Mouse (Mus musculus): Measurements from ENCODE around the gene Ergic1.
A peak's percentile ranks its signal among the peaks of the same experiment; 100 is the strongest.

The Ergic1 gene

DNA sequence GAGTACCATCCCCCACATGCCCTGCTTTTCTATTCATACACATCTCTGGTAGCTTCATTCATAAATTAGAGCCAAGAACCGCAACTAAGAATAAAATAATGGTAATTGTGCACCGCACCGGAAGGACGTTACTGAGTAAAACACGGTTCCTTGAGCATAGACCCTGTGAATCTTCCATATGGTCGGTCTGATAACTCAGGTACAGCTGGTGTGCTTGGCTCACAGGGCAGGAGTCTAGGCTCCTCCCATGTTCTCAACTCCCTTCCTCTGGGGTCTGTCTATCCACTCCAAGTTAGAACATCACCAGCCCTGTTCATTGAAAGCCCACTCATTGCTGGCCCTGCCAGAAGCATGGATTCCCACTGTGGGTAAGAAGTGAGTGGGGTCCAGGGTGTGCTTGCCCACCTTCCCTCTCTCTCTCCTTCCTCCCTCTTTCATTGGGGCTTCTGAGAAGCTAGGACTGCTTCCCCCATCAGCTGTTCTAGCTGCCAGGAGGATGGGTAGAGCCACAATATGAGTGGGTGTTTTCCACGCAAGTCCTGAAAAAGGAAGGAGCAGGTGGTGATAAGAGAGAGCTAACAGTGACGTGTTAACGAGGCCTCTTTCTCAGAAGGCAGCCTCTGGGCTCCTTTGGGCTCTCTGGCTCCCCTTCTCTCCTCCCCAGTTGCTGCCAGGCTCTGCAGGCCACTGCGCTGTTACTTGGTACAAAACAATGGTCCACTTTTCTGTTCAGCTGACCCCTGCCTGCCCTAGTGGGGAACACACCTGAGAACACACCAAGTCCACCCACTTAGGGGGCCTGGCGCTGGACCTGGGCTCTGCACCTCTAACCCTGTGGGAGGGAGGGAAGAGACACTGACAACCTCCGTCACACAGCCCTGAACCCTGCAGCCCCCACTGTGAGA lies 14.7 kb downstream of the Ergic1 start:
- no peak for DNase-seq

DNA sequence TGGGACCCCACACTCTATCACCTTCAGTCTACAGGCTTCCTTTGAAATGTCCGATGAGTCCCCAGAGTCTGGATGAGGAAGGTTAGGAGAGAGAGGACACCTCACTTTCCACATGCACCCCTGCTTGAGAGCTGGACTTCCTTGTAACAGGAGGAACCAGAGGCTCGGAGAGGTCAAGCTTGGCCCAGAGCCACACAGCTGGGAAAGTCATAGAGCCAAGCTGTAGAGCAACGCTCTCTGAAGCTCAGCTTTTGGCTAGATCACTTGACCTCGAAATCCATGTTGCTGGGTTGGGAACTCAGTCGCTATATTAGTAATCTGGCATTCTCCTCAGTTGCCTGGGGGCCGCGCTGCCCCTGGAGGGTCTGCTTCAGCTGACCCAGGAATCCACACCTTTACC lies 15.5 kb downstream of the Ergic1 start:
- no peak for DNase-seq

DNA sequence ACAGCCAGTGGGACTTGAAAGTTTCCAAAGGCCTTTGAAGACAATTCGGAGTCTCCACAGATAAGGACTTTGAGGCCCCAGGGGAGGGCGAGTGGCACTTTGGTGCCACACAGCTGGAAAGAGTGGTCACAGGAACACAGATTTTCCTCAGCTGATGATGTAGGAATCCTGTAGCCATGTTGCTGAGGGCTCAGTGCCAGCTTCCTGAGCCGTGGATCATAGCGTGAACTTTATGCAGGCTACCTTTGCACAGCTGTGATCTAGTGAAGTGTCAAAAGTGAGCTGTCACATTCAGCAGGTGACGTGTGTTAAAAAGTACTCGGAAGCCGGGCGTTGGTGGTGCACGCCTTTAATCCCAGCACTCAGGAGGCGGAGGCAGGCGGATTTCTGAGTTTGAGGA lies 16.0 kb downstream of the Ergic1 start:
- no peak for DNase-seq

DNA sequence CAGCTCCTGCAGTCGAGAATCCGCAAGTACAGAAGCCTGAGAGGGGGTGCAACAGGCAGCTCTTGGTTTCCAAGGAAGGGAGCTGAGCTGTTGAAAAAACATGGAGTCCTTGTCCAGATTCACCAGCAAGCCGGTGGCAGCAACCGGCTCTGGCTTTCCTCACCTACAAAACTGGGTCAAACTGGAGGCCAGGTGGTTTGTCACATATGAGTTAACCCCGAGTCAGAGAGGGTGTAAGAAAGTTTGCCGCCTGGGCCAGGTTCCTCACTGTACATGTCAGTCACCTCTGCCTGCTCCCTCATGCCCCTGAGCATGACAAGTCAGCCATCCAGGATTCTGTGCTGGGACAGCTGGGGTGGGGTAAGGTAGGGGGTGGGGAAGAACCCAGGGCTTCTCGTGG lies 16.9 kb downstream of the Ergic1 start:
- DNase-seq = peak; percentile 44

DNA sequence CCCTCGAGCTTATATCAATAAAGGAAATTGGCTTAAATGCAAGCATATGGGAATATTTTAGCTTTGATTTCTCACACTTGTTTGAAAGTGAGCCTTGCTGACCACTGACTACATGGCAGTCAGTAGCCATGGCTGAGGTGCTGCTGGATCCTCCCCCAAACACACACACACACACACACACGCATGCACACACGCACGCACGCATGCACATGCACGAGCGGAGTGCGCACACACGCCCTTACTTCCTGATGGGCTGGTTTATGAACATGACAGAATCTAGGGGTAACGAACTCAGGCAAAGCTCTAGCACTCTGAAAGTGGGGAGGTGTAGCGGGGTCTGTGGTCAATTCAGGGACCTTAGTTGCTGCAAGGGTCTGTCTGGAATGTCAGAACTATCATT lies 17.5 kb downstream of the Ergic1 start:
- DNase-seq = no peak

DNA sequence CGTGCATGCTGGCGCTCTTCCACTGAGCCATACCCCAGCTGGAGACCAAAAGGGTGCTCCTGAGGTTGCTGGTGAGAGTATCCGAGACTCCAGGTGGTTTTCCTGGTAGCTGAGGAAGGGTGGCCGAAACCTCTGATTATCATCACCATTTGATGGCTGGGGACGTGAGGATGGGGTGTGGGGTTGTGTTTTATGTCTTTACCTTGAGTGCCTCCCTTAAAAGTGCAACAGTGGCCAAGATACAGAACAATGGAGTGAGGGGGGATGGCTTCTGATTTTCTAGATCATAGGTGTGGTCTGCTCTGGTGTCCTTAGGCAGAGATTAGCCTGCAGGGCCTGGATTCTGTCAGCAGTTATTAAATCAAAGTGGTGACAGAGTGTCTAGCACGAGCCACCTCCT lies 18.1 kb downstream of the Ergic1 start:
- no peak for DNase-seq

DNA sequence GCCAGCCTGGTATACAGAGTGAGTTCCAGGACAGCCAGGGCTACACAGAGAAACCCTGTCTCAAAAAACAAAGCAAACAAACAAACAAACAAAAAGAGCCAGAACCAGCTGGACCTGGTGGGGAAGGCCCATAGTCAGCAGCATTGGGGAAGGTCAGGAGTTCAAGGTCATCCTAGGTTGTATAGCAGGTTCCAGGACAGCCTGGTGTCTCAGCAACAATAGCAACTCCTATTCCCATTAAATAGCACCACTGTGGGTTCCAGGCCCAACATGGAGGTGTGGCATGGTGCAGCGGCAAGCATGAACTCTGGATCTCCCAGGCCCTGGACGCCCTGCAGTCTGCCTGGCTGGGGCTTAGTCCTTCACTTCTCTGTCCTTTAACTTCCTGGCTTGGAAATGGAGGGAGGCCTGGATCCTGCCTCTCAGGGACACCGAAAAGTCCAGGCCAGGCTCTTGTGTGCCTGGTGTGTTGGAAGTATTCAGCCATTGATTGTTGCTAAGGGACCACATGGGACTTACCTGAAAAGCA lies 19.6 kb downstream of the Ergic1 start:
- DNase-seq = no peak

DNA sequence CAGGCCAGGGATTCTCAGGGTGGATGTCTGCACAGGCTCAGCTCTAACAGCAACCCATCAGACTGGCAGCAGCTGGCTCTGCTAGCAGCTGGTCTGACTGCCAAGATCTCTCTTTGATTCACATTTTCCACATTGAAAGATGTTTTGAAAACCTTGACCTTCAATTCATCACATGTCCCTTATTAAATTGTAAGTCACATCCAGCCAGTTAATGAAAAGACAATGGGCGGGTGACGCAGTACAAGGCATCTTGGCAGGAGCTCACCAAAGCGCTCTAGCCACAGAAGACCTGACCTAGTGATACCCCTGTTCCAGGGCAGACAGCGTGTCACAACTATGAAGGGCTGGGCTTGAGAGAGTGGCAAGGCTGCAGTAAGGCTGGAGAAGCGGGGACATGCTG lies 21.0 kb downstream of the Ergic1 start:
- DNase-seq = no peak

DNA sequence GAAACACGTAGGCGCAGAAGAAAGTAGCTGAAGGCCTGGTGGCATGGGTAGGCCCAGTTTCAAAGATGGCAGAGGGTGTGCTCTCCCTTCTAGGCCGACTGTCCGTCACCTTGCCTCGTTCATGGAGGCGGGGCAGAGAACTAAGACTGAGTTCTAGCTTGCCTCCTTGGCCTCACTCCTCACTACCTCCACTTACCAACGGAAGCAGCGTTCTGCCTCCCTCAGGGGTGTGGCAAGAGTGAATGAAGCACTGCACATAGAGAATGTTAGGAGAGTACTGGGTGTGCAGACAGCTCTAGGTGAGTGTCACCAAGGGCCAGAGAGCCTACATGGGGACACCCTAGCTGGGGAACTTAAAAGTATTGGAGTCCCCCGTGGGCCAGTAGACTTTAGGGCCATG lies 21.8 kb downstream of the Ergic1 start:
- no peak for DNase-seq

DNA sequence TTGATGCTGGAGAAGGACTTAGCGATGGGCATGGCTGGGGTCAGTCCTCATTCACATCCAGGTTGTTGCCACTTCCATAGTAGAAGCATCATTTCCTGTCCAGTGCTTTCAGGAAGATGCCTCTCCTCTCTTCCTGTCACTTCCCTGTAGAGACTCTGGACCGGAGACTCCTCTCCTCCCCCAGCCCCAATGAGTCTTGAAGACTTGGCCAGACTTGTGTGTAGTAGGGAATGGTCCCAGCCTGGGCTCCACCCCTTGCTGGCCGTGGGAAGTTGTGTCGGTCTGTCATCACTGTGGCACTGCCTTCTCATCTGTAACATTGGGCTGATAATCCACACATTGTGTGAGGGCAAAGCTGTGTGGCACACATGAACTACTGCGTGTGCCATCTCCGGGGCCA lies 22.3 kb downstream of the Ergic1 start:
- DNase-seq = no peak

DNA sequence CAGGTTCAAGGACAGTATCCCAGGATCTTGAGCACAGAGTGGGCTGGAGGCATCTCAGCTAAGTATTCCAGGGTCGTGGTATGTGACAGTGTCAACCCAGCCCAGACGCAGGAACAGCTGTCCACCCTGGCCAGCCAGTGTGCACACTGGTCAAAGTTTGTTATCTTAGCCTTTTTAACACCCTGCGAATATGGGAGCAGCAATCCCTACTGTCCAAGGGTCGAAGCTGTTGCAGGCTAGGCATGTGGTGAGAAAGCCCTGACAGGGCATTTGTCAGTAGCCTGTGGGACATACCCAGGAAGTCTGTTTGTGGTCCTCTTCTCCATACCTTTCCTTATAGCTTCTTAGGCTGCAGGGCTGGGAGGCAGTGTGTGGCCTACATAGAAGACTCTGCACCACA lies 22.8 kb downstream of the Ergic1 start:
- no peak for DNase-seq

DNA sequence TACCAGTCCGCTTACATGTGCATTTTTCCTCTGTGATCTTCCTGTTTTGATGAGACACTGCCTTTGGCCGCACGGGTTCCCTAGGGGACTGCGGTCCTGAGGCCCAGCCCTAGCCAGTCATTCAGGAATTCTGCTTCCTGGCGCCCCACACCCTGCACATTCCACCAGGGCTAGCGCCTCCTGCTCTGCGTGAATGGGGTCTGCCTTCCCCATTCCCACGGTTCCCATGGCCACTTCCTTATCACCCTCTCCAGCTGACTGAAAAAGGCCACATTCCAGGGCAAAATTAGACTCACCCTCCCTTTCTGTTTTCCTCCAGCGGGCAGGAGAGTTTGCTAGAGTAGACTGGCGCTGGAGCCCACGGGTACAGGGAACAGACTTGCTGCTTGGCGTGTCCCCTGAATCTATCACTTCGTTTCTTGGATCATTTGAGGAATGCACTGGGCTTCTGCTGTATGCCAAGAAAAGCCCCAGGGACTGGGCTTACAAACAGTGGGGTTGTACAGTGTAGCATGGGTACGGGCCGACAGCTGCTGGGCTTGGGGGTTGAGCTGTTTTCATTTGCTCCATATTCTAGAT lies 23.4 kb downstream of the Ergic1 start:
- DNase-seq = no peak

DNA sequence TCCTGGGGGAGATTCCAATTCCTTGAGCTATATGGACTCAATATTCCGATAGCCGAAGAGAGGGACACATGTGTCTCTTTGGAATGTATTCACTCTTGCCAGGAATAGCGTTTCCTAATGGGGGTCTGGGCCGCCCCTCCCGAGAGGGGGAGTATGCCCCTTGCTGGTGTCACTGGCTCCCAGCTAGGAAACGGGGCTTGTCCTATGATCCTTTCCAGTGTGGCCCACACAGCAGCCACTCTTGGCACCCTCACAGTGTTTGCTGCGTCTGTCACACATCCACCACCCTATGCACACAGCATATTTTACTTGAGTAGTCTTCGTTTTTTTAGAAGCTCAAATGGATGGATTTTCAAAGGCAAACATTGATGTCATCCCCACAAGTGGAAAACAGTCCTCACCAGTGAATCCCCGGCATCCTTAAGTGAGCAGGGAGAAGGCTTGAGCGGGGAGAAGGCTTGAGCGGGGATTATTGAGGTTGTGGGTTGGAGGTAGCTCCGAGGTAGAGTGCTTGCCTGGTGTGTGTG lies 26.7 kb downstream of the Ergic1 start:
- DNase-seq = no peak

DNA sequence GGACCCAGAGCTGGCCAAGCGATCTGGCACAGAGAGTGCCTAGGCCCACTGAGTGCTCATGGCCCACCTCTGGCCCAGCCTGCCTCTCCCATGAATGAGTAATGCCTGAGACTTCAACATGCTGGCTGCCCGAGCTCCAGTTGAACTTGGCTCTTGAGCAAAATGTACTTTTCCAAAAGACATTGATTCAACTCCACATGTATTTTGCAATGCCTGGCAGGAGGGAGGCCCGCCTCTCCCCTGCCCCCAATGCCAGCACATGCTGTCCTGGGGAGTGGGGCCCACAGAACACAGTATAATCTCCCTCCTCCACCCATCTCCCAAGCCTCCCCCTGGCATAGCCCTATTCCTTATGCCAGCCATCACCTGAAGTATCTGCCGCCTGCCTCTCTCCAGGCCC lies 31.2 kb downstream of the Ergic1 start:
- no peak for DNase-seq

DNA sequence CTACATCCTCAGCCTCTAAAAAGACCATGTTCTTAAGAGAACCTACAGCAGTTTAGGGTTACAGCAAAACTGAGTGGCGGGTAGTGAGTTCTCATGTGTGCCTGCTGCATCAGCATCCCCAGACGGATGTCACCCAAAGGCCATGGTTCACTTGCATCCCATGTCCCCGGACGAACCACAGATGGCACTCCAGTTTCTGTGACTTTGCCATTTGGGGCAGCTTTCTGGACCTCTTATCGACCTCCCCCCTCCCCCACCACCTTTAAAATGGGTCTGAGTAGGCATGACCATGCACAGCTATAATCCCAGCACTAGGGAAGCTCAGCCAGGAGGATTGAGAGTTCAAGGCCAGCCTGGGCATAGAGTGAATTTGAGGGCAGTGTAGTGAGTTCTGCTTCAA lies 31.9 kb downstream of the Ergic1 start:
- DNase-seq = no peak

DNA sequence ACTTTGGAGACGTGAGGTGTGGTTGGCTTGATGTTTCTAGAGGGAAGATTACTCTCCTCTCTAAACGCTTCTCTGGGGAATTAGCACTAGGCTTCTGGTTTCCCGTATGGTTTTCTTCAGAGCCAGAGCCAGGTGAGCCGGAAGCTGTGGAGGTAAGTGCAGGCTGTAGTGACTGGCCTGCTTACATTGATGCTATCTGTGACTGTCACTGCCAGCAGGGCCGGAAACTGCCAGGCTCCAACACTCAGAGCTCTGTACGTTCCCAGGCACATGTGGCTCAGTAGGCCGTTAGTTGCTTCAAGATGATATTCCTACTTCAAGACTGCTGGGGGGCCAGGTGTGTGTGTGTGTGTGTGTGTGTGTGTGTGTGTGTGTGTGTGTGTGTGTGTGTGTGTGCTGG lies 32.9 kb downstream of the Ergic1 start:
- DNase-seq = peak; percentile 50

DNA sequence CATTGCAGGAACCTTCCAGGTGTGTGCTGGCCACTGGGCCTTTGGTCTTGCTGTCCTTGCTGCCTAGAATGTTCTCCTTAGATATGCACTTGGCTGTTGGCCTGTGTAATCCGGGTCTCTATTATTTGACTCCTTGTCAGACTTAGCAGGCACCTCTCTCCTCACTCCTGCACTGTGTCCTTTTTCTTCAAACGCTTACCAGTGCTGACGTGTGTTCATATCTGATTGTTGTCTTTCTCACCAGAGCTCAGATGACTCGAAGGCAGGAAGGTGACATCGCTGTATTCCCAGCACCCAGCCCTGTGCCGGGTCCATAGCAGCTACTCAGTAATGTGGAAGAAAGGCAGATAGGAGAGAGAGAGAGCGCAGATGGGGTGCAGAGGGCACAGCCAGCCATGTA lies 33.7 kb downstream of the Ergic1 start:
- no peak for DNase-seq

DNA sequence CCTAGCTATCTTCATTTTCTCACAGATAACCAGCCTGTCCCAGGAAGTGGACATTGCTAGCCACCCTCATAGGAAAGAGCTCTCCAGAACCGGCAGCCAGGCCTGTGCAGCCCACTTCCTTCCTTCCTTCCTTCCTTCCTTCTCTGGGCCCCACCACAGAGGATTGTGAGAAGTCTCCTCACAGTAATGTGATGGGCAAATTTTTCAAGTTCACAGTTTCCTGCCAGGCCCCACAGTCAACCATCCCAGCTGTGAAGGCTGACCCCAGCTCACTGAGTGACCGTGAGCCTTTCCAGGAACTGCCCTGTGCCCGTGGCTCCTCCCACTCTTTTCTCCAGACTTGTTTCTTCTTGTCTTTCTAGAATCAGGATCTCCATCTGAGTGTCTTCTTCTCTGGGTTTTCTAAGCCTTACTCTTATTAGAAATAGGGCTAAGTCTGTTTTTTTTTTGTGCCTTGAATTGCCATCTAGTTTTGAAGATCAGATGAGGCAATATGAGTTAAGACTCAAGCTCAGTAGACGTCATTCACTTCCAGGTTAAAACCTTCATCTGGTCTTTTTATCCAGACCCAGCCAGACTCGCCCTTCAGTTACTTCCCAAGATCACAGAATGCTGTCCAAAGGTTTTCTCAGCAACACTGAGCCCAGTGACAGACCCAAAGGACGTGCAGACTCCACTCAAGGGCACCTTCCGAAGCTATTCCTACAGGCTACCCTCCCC lies 34.3 kb downstream of the Ergic1 start:
- DNase-seq = no peak

DNA sequence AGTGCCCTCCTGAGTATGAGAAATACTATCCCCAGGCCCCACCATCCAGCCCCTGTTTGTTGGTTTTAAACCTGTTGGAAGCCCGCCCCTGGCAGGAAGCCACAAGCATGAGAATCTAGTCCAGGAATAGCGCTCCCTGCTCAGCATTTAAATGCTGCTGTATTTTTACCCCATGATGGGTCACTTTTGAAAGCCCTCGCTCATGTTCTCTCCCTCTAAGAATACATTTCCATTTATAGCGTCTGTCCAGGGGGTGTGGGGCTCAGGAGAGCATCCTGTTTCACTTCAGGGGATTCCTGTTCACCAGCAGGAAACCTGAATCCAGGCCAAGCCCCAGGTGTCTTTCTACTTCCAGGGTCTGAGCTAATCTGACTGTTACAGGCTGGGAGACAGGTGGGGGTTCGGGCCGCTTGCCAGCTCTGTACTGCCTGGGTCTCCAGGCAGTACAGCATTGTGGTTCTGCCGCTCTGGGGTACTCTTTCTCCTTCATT lies 34.9 kb downstream of the Ergic1 start:
- no peak for DNase-seq

DNA sequence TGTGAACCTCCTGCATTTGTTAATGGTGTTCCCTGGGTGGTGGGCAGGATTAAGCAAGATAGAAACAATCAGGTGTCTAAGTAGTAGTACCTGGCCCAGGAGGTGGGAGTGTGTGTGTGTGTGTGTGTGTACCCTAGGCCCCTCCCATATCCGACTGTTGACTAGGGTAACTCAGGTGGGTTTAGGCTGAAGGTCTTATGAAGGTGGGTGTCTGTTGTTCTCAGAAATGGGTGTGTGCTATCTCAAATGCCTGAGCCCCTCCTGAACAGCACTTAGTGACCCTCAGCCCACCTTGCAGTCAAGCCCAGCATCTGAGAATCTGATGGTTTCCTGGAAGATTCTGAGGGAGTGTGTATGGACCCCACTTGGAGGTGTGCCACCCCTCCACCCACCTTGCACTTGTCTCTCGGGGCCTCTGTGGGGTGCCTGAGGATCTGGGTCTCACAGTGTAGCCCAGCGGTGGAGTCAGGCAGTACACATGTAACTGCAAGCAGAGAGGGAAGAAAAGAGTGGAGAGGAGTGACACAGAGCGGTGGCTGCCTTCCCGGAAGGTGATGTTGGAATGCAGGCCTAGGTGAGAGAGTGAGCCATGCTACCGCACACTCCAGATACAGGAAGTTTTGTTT lies 35.7 kb downstream of the Ergic1 start:
- peak; percentile 49 for DNase-seq

DNA sequence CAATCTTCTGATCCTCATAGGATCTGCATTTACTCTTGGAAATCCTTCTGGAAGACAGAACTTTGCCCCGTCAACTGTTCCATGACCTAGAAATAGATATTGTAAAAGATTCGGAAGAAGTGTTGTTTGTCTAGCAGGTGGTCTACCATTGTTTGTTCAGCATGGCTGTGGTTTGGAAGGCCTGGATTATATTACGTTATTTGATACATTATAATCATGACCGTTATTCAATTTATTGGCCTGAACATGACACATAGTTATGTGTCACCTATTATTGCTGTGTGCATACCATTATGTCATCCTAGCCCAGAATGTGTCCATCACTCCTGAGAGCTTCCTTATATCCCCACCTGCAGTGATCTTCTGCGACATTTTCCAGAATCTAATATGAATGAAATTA lies 37.6 kb downstream of the Ergic1 start:
- DNase-seq = no peak

DNA sequence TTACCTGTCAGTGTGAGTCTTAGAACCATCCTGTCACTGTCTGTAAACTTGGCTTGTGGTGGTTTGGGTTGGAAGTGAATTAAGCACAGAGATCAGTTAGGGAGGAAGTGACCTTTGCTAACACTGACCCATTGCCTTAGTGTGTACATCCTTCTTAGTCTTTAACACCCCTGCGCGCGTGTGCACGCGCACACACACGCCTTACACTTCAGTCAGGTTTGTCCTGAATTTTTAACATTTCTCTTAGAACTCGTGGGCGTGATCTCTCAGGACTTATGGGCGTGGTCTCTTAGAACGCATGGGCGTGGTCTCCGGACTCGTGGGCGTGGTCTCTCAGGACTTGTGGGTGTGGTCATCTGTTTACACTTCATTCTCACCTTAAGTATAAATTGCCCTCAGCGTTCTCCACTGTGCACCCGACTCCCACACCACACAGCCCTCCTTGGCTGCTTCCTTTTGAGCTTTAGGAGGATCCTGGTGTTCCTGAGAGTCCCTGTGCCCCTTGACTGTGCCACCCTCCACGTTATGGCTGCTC lies 39.7 kb downstream of the Ergic1 start:
- DNase-seq = no peak

DNA sequence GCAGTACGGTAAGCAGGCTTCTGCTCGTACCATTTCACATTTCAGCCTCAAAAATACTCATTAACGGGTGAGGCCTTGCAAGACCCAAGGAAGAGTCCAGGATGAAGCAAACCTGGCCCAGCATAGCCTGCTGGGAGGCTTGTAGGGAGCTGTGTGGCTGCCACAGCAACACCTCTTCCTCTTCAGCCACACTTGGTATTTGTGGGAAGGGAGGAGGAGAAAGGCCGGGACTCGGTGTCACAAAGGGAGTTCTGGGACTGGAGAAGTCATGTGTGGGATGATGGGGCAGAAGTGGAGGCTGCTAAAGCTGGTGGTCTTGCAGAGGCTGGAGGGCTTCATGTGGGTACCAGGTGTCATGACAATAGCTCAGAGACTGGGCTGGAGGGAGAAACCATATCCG lies 40.2 kb downstream of the Ergic1 start:
- DNase-seq = no peak

All from thymus, postnatal 4 days (tissue).